Mouse (Mus musculus): ENCODE measurements at regions not wholly inside any gene's neighbourhood (a gene's known extent, or its start where the extent isn't known, plus 50 kb on each side); places are given as distances from the start of the nearest gene placed in this dataset.

- no peaks in the 10 kb centered on the region for H3K9me3 ChIP-seq (ENCODE audit: low read length)
- WGBS (ENCODE audit: insufficient replicate concordance) = 95% methylated on average over 1 of the region's 1 CpGs
- DNase-seq (no peak), ATAC-seq (no peak)
- no peak overlapping the region for H3K4me2 ChIP-seq (ENCODE audit: low read depth, low read length)
- H3K27ac ChIP-seq (ENCODE audit: low read depth) = no peak overlapping the region
- TF ChIP-seq CTCF (IDR thresholded peaks at IDR 0.05; ENCODE audit: low read depth) = no peak
- no peak for TF ChIP-seq EP300 (IDR thresholded peaks at IDR 0.05; ENCODE audit: low read depth)
- no peaks in the 10 kb centered on the region for H3K4me1 ChIP-seq (ENCODE audit: insufficient read depth)
- no peak overlapping the region for H3K9ac ChIP-seq (replicated peaks)
- no peaks in the 10 kb centered on the region for H3K27me3 ChIP-seq (ENCODE audit: insufficient read depth, low read length)
- no peaks in the 10 kb centered on the region for H3K36me3 ChIP-seq (replicated peaks; ENCODE audit: insufficient read depth, low read length)
- H3K4me3 ChIP-seq (ENCODE audit: low read depth, low read length) = no peak overlapping the region
These were observed 266.0 kb downstream of the Klf6 start for GRCm38 (mm10) chr13:6127311-6127710.

- no peak for ATAC-seq
- 59% methylated on average over 1 of the region's 1 CpGs for WGBS (ENCODE audit: insufficient replicate concordance)
- Histone ChIP-seq H3K36me3 (replicated peaks; ENCODE audit: insufficient read depth, low read length) (no peaks in the 10 kb centered on the region), H3K9ac (replicated peaks) (no peak overlapping the region), H3K4me2 (ENCODE audit: low read depth, low read length) (no peak overlapping the region), H3K27me3 (ENCODE audit: insufficient read depth, low read length) (no peaks in the 10 kb centered on the region), H3K4me1 (ENCODE audit: insufficient read depth) (no peaks in the 10 kb centered on the region), H3K27ac (ENCODE audit: low read depth) (no peak overlapping the region), H3K9me3 (ENCODE audit: low read length) (no peaks in the 10 kb centered on the region), H3K4me3 (ENCODE audit: low read depth, low read length) (no peak overlapping the region)
- no peak for DNase-seq
- TF ChIP-seq EP300 (IDR thresholded peaks at IDR 0.05; ENCODE audit: low read depth) (no peak), CTCF (IDR thresholded peaks at IDR 0.05; ENCODE audit: low read depth) (no peak)
These were observed 267.6 kb downstream of the Klf6 start for GRCm38 (mm10) chr13:6128903-6129302.

- no peak overlapping the region for H3K4me3 ChIP-seq (ENCODE audit: low read depth, low read length)
These were observed 270.1 kb downstream of the Klf6 start for GRCm38 (mm10) chr13:6131363-6131762.

GRCm38 (mm10) chr13:6137170-6137569 lies 275.9 kb downstream of the Klf6 start:
- Histone ChIP-seq H3K27ac (ENCODE audit: low read depth) (no peak overlapping the region), H3K4me1 (ENCODE audit: insufficient read depth) (no peaks in the 10 kb centered on the region), H3K9me3 (ENCODE audit: low read length) (no peaks in the 10 kb centered on the region), H3K4me3 (ENCODE audit: low read depth, low read length) (no peak overlapping the region), H3K36me3 (replicated peaks; ENCODE audit: insufficient read depth, low read length) (no peaks in the 10 kb centered on the region), H3K9ac (replicated peaks) (no peak overlapping the region), H3K27me3 (ENCODE audit: insufficient read depth, low read length) (no peaks in the 10 kb centered on the region), H3K4me2 (ENCODE audit: low read depth, low read length) (no peak overlapping the region)
- 48% methylated on average over 4 of the region's 4 CpGs for WGBS (ENCODE audit: insufficient replicate concordance)
- no peak for TF ChIP-seq EP300 (IDR thresholded peaks at IDR 0.05; ENCODE audit: low read depth)
- DNase-seq (no peak), ATAC-seq (no peak)

More at GRCm38 (mm10) chr13:6131363-6131762, 270.1 kb downstream of the Klf6 start:
- ATAC-seq = no peak
- no peak overlapping the region for H3K4me2 ChIP-seq (ENCODE audit: low read depth, low read length)
- TF ChIP-seq CTCF (IDR thresholded peaks at IDR 0.05; ENCODE audit: low read depth) = no peak
- TF ChIP-seq EP300 (IDR thresholded peaks at IDR 0.05; ENCODE audit: low read depth) = no peak
- H3K4me1 ChIP-seq (ENCODE audit: insufficient read depth) = no peaks in the 10 kb centered on the region
- no peaks in the 10 kb centered on the region for H3K27me3 ChIP-seq (ENCODE audit: insufficient read depth, low read length)
- 62% methylated on average over 2 of the region's 2 CpGs for WGBS (ENCODE audit: insufficient replicate concordance)
- no peak for DNase-seq
- no peak overlapping the region for H3K9ac ChIP-seq (replicated peaks)
- no peaks in the 10 kb centered on the region for H3K36me3 ChIP-seq (replicated peaks; ENCODE audit: insufficient read depth, low read length)
- H3K9me3 ChIP-seq (ENCODE audit: low read length) = no peaks in the 10 kb centered on the region
- no peak overlapping the region for H3K27ac ChIP-seq (ENCODE audit: low read depth)

GRCm38 (mm10) chr13:6142771-6143170 lies 281.5 kb downstream of the Klf6 start:
- ATAC-seq = no peak

GRCm38 (mm10) chr13:6153657-6154056 lies 292.4 kb downstream of the Klf6 start:
- Histone ChIP-seq H3K36me3 (replicated peaks; ENCODE audit: insufficient read depth, low read length) (no peaks in the 10 kb centered on the region), H3K4me1 (ENCODE audit: insufficient read depth) (no peaks in the 10 kb centered on the region), H3K27me3 (ENCODE audit: insufficient read depth, low read length) (no peaks in the 10 kb centered on the region), H3K9ac (replicated peaks) (no peak overlapping the region), H3K9me3 (ENCODE audit: low read length) (no peaks in the 10 kb centered on the region), H3K27ac (ENCODE audit: low read depth) (no peak overlapping the region), H3K4me2 (ENCODE audit: low read depth, low read length) (no peak overlapping the region), H3K4me3 (ENCODE audit: low read depth, low read length) (no peak overlapping the region)
- ATAC-seq = no peak
- DNase-seq = no peak
- 52% methylated on average over 4 of the region's 4 CpGs for WGBS (ENCODE audit: insufficient replicate concordance)
- no peak for TF ChIP-seq EP300 (IDR thresholded peaks at IDR 0.05; ENCODE audit: low read depth)
- no peak for TF ChIP-seq CTCF (IDR thresholded peaks at IDR 0.05; ENCODE audit: low read depth)

More at GRCm38 (mm10) chr13:6142771-6143170, 281.5 kb downstream of the Klf6 start:
- H3K27me3 ChIP-seq (ENCODE audit: insufficient read depth, low read length) = no peaks in the 10 kb centered on the region
- H3K4me1 ChIP-seq (ENCODE audit: insufficient read depth) = no peaks in the 10 kb centered on the region
- H3K4me2 ChIP-seq (ENCODE audit: low read depth, low read length) = no peak overlapping the region
- no peaks in the 10 kb centered on the region for H3K9me3 ChIP-seq (ENCODE audit: low read length)
- H3K27ac ChIP-seq (ENCODE audit: low read depth) = no peak overlapping the region
- no peak for DNase-seq
- WGBS (ENCODE audit: insufficient replicate concordance) = 48% methylated on average over 2 of the region's 2 CpGs
- H3K9ac ChIP-seq (replicated peaks) = no peak overlapping the region
- no peaks in the 10 kb centered on the region for H3K36me3 ChIP-seq (replicated peaks; ENCODE audit: insufficient read depth, low read length)
- TF ChIP-seq CTCF (IDR thresholded peaks at IDR 0.05; ENCODE audit: low read depth) (no peak), EP300 (IDR thresholded peaks at IDR 0.05; ENCODE audit: low read depth) (no peak)
- no peak overlapping the region for H3K4me3 ChIP-seq (ENCODE audit: low read depth, low read length)

GRCm38 (mm10) chr13:6156191-6156590 lies 294.9 kb downstream of the Klf6 start:
- Histone ChIP-seq H3K4me3 (ENCODE audit: low read depth, low read length) (no peak overlapping the region), H3K9me3 (ENCODE audit: low read length) (no peaks in the 10 kb centered on the region), H3K4me2 (ENCODE audit: low read depth, low read length) (no peak overlapping the region), H3K36me3 (replicated peaks; ENCODE audit: insufficient read depth, low read length) (no peaks in the 10 kb centered on the region), H3K27me3 (ENCODE audit: insufficient read depth, low read length) (no peaks in the 10 kb centered on the region), H3K4me1 (ENCODE audit: insufficient read depth) (no peaks in the 10 kb centered on the region), H3K9ac (replicated peaks) (no peak overlapping the region), H3K27ac (ENCODE audit: low read depth) (no peak overlapping the region)
- TF ChIP-seq EP300 (IDR thresholded peaks at IDR 0.05; ENCODE audit: low read depth) (no peak), CTCF (IDR thresholded peaks at IDR 0.05; ENCODE audit: low read depth) (no peak)
- ATAC-seq (no peak), DNase-seq (no peak)
- 71% methylated on average over 4 of the region's 4 CpGs for WGBS (ENCODE audit: insufficient replicate concordance)
